ENCODE assay signal across 19 mouse cellular contexts in the genomic region with DNA sequence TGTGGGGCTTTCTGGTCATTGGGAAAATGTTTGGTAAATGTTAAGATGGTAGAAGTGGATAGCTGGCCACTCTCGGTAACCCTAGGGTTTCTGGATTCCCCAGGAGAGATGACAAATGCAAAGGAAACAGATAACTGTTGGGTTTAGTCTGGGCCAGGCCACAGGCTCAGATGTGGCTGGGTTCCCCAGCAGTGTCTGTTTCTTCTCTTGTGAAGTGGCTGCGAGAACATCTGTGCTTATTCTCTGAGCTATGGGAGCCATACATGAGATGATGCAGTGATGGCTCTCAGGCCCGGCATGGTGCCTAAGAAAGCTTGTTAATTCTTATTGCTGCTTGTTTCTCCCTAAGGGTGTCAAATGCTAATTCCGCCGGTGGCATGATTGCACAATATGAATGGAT. TPM values are rescaled to one million over a fixed set of nuclear protein-coding genes. Genes with fewer than 3 reads are reported as not detected.
A peak's percentile ranks its signal among the peaks of the same experiment; 100 is the strongest.
DNase-seq lines count a peak whose midpoint lies in the region.
"Had no signal": no experiment of that assay in that cellular context is flagged by ENCODE, and none has a peak within 500 bp of the region (broad histone marks: within the 10 kb centered on the region; RNA-seq: fewer than 3 reads in every experiment).

No protein-coding gene starts in this region.

- intact Hi-C loops in heart, postnatal 10 days (cut with DNase I) = no loop called here

- peak; percentile 75 for DNase-seq in heart, adult 11 months
- no peak for DNase-seq in heart, postnatal 10 days
- peak; percentile 64 for DNase-seq in T-cell, adult 2 months (ENCODE audit: low spot score)
- DNase-seq in thymus, postnatal 14 days = peak; percentile 71
- DNase-seq in right cerebral cortex, postnatal 25 days = no peak
- DNase-seq in cerebellum, adult 11-12 months = no peak
- no peak for DNase-seq in retina, embryonic 14.5 days (ENCODE audit: low spot score)
- DNase-seq: adrenal gland, adult 2 months; adrenal gland, postnatal 25 days; B cell, adult 2 months; cerebellum, adult 2 months; cerebellum, postnatal 14 days; embryo, embryonic 11 days; gastrocnemius, postnatal 36 days; heart, adult 18-20 months; heart, postnatal 36 days had no signal

RNA-seq across cellular contexts. Expression of a gene that starts 27.8 kb away (rescaled TPM):
- total RNA-seq in heart, postnatal 10 days (2021) = under 1 TPM in 1 of 2 experiments, not detected in 1; 0.19 TPM
- total RNA-seq: adrenal gland, postnatal 25 days; common myeloid progenitor, adult 5-6 weeks; gastrocnemius, adult 8-10 months; gastrocnemius, postnatal 36 days; heart, postnatal 36 days; MEL had no signal

Comparison
In these comparisons a context has a peak if more than half of its experiments do, and no peak if none do; other contexts are left out.
1. DNase-seq: peak in heart, adult 11 months (single experiment), T-cell, adult 2 months (single experiment) and thymus, postnatal 14 days (single experiment); none in heart, postnatal 10 days (0 of 2), right cerebral cortex, postnatal 25 days (single experiment), cerebellum, adult 11-12 months (single experiment) and retina, embryonic 14.5 days (single experiment).